Mouse (Mus musculus): ENCODE data around the gene Tefm.

Gene Tefm

DNA sequence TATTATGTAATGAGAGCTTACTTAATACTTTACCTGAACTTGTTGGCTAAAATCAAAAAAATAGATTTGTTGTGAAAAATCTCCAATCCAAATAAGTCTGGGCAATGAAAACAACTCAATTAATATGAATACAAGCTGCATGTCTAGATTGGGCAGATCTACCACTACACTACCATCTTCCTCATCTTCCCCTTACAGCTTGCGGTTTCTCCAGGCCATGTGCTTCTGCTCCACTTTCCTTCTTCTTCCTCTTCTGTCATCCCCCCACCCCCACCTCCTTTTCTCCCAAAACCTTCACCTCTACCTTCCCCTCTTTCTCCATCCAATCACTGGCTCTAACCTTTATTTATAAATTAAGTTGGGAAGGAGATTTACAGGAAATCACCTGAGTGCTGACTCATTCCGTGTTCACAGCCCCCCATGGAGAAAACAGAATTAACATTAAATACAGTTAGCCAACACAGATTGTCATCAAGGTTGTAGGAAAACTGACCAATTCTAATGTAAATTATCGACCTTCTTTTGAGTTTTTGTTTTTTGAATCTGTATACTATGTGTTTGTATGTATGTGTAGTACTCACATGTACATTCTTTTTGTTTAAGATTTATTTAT, 43.4 kb downstream of the Tefm start:
- DNase-seq (ENCODE audit: low read depth, low spot score) = no peak

- no peak for DNase-seq (ENCODE audit: low read depth, low spot score)
These were observed 51.3 kb downstream of the Tefm start for GRCm38 (mm10) chr11:80090555-80091164.

DNA sequence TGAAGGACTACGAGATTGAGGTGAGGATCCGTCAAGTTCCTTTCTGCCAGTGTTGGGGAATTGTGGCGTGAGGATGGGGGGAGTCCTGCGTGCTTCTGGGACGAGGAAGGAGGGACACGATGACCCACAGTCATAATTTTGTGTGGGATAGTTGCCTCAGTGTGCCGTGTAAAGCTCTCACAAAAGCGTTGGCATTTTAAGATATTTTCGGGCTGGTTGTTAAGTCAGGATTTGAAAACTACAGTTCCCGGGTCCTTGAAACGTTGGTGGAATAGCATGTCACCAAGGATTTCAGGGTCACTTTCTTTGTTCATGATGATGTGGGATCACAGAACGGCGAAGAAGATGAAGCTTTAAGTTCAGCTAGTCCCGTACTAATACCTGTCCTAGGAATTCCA, 52.2 kb downstream of the Tefm start:
- DNase-seq (ENCODE audit: low read depth, low spot score) = peak; percentile 25

DNA sequence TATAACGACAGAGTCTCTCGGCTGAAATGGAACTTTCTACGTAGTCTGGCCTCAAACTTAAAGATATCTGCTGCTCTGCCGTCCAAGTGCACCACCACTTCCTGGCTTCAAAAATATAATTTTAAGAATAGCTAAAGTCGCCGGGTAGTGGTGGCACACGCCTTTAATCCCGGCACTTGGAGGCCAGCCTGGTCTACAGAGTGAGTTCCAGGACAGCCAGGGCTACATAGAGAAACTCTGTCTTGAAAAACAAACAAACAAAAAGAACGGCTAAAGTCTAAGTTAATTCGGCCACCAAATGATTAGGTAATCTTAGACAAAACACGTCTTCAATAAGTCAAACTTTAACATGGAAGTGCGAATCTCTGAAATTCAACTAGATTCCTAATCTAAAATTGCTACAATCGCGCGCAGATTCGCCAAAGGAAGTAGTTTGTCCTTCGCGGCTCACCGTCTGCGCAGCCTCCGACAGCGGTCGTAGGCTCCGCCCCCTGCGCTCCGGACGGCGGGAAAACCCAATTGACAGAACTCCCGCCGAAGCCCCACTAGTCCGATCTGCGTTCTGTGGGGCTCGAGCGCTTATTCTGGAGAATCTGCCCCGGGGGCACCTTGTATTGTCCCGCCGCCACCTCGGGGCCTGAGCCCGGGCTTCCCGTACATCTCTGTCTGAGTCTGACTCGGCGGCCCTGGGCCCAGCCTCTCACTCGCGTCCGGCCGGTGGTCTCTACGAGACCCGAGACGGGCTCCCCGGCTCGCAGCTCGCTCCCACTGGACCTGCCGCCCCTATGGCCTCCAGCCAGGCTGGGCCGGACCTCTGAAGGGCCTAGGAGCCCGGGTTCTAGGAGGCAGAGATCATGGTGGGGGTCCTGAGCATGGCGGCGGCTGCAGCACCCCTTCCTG, 52.8 kb downstream of the Tefm start, which contains the start of gene Atad5:
TSS of gene Atad5 (plus strand) at position 484 of the 900 bp plus-strand sequence.
- peak; percentile 86 for DNase-seq (ENCODE audit: low read depth, low spot score)

DNA sequence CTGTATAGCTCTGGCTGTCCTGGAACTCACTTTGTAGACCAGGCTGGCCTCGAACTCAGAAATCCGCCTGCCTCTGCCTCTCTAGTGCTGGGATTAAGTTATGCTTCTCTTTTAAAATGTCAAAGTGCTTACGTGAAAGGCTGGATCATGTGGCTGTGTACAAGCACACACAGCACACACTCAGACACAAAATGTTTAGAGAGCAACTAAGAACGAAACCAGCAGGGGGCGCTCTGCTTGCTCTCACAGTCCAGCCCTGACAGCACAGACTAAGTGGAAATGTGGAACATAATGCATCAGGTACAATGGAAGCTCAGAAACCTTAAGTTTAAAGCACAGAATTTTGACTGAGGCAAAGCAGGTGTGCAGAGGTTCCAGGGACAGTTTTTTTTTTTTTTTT, 55.1 kb downstream of the Tefm start:
- DNase-seq (ENCODE audit: low read depth, low spot score) = peak; percentile 94

Measured in 3T3-L1 (cell line).